Mouse (Mus musculus): Measurements from ENCODE around the gene Tom1l2. TPM values are rescaled to one million over a fixed set of nuclear protein-coding genes. Genes with fewer than 3 reads are reported as not detected.

The Tom1l2 gene
- polyA plus RNA-seq, 1 experiment from 2014 or later, result 36.7 TPM

Small RNA genes lying within 50 kb of the gene (microRNA-seq; reads per million reads assigned to microRNA genes)
- gene Gm27711 (ENCODE audit: borderline number of aligned reads), result not detected
- gene Mir6921 (ENCODE audit: borderline number of aligned reads), result not detected
- not detected for gene Mir6922 (ENCODE audit: borderline number of aligned reads)

Other genes with a start within 250 kb of the Tom1l2 start
- gene Rai1, start 247.9 kb downstream of the Tom1l2 start, polyA plus RNA-seq (2015; fragmentation: Nextera tagmentation; extraction: Ambion mirVana), result 22.2 and 25.4 TPM in 2 replicates
- 76.7 and 78.1 TPM in 2 replicates for gene Srebf1, start 130.3 kb downstream of the Tom1l2 start, polyA plus RNA-seq (2015; fragmentation: Nextera tagmentation; extraction: Ambion mirVana)
- gene Drc3, start 424 bp upstream of the Tom1l2 start, polyA plus RNA-seq (2015; fragmentation: Nextera tagmentation; extraction: Ambion mirVana), result 10.5 and 20.0 TPM in 2 replicates
- 29.5 and 30.7 TPM in 2 replicates for gene Gid4, start 64.2 kb upstream of the Tom1l2 start, polyA plus RNA-seq (2015; fragmentation: Nextera tagmentation; extraction: Ambion mirVana)
- 51.6 and 53.6 TPM in 2 replicates for gene Atpaf2, start 65.6 kb upstream of the Tom1l2 start, polyA plus RNA-seq (2015; fragmentation: Nextera tagmentation; extraction: Ambion mirVana)
- gene Drg2, start 101.7 kb upstream of the Tom1l2 start, polyA plus RNA-seq (2015; fragmentation: Nextera tagmentation; extraction: Ambion mirVana), result 100 and 106 TPM in 2 replicates
- 0.38 and 0.43 TPM in 2 replicates for gene Myo15, start 116.4 kb upstream of the Tom1l2 start, polyA plus RNA-seq (2015; fragmentation: Nextera tagmentation; extraction: Ambion mirVana)
- gene Alkbh5, start 183.5 kb upstream of the Tom1l2 start, polyA plus RNA-seq (2015; fragmentation: Nextera tagmentation; extraction: Ambion mirVana), result 36.8 and 38.6 TPM in 2 replicates